8 mouse cellular contexts compared by ENCODE assay signal in the genomic region with DNA sequence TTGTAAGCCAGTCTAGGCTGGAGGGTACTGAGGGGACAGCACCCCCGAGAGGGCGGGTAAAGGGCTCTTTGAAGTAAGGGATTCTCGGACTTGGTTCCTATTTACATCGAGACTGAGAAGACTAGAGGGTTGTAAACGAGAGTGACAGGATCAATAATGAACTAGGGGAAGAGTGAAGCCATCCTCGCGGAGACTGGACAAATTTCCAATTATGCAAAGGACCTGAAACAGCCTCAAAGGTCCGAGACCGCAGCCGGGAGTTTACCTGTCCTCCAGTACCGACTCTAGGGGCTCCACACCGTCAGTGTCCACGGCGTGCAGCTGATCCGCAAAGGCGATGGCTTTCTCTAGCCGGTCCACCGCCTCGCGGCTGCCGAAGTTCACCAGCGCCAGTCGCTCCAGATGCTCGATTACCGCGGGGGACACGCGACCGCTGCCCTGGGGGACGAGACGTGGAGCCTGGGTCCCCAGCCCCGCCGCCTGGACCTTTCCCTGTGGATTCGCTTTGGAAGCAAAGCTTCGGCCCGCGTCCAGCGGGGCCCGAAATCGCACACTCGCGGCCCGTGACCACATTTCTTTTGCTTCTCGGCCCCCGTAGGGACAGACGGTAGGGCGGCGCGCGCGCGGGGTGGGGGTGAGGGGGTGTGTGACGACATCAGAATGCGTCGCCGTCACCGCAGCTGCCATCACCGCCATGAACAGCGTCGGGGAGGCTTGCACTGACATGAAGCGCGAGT. TPM values are rescaled to one million over a fixed set of nuclear protein-coding genes. Genes with fewer than 3 reads are reported as not detected.
A peak's percentile ranks its signal among the peaks of the same experiment; 100 is the strongest.
DNase-seq lines count a peak whose midpoint lies in the region; ATAC-seq lines count a peak whose summit lies in the region.

Gene Gatc, minus strand, starts transcription at position 602 of the 737 bp plus-strand sequence.
Gene Triap1, plus strand, starts transcription at position 649 of the 737 bp plus-strand sequence.

- H3K4me1 ChIP-seq in forebrain, embryonic 10.5 days: peaks cover 29% of the 10 kb centered on the region
- H3K4me1 ChIP-seq in heart, embryonic 14.5 days (ENCODE audit: control insufficient read depth in 2 of 2, insufficient read depth in 2 of 2, low read length in 2 of 2): peaks cover 2 to 16% of the 10 kb centered on the region in 2 experiments
- H3K4me1 ChIP-seq in liver, embryonic 13.5 days (replicated peaks): peaks cover 61% of the 10 kb centered on the region
- H3K4me1 ChIP-seq in stomach, embryonic 15.5 days: peaks cover 6% of the 10 kb centered on the region; the same call in 1 of the 2 replicates

- peak within 1 kb of the TSS; percentile 92 for H3K9ac ChIP-seq in heart, embryonic 14.5 days (ENCODE audit: low read length)
- H3K9ac ChIP-seq in liver, embryonic 13.5 days: peak within 1 kb of the TSS; percentile 94
- H3K9ac ChIP-seq in stomach, embryonic 15.5 days: peak within 1 kb of the TSS; percentile 85

- peak; percentile 85 for ATAC-seq in CD4-positive, CD25-positive, alpha-beta regulatory T cell, adult 4 months
- ATAC-seq in heart, embryonic 14.5 days (ENCODE audit: insufficient number of reproducible peaks, insufficient read depth, low FRiP score, low read depth): peak; percentile 87
- peak; percentile 89 for ATAC-seq in liver, embryonic 13.5 days (ENCODE audit: low read depth)
- ATAC-seq in stomach, embryonic 15.5 days (ENCODE audit: insufficient read depth, low FRiP score, low read depth): peak; percentile 88

- H3K36me3 ChIP-seq in forebrain, embryonic 10.5 days (replicated peaks): peaks cover 67% of the 10 kb centered on the region
- H3K36me3 ChIP-seq in heart, embryonic 14.5 days (ENCODE audit: control insufficient read depth, insufficient read depth, low read length): peaks cover 45% of the 10 kb centered on the region
- peaks cover 63% of the 10 kb centered on the region for H3K36me3 ChIP-seq in liver, embryonic 13.5 days
- H3K36me3 ChIP-seq in stomach, embryonic 15.5 days: peaks cover 34% of the 10 kb centered on the region

- peak within 1 kb of the TSS; percentile 82 for H3K4me3 ChIP-seq in forebrain, embryonic 10.5 days
- peak within 1 kb of the TSS; percentile 91 to 94 for H3K4me3 ChIP-seq in heart, embryonic 14.5 days (ENCODE audit: control insufficient read depth in 1 of 2, insufficient read depth in 1 of 2, low read depth in 1 of 2, low read length in 2 of 2)
- peak within 1 kb of the TSS; percentile 88 for H3K4me3 ChIP-seq in liver, embryonic 13.5 days (replicated peaks)
- peak within 1 kb of the TSS; percentile 91 for H3K4me3 ChIP-seq in stomach, embryonic 15.5 days (replicated peaks)

- under 1% methylated on average over 62 of the region's 62 CpGs for WGBS in forebrain, embryonic 10.5 days
- WGBS in heart, embryonic 14.5 days: under 1% methylated on average over 62 of the region's 62 CpGs
- WGBS in liver, embryonic 13.5 days (ENCODE audit: insufficient replicate concordance): under 1% methylated on average over 62 of the region's 62 CpGs
- WGBS in stomach, embryonic 15.5 days: under 1% methylated on average over 62 of the region's 62 CpGs

- peak; percentile 81 for DNase-seq in c-Kit-positive CD71-negative TER-119-negative erythroid progenitor cells, embryonic 14.5 days (ENCODE audit: low read depth)
- DNase-seq in forebrain, embryonic 10.5 days (ENCODE audit: extremely low spot score, low spot score): peak; percentile 92
- peak; percentile 92 for DNase-seq in kidney, postnatal 14 days
- peak; percentile 82 for DNase-seq in liver, embryonic 13.5 days
- peak; percentile 93 for DNase-seq in neural tube, embryonic 10.5 days (ENCODE audit: extremely low spot score, low spot score)

- H3K27ac ChIP-seq in forebrain, embryonic 10.5 days: peak within 1 kb of the TSS; percentile 92
- peak within 1 kb of the TSS; percentile 76 to 81 for H3K27ac ChIP-seq in heart, embryonic 14.5 days (replicated peaks in 1 of 2; ENCODE audit: control insufficient read depth in 1 of 2, insufficient read depth in 1 of 2, low read depth in 2 of 2, low read length in 2 of 2)
- H3K27ac ChIP-seq in liver, embryonic 13.5 days: peak within 1 kb of the TSS; percentile 90
- peak within 1 kb of the TSS; percentile 86 for H3K27ac ChIP-seq in stomach, embryonic 15.5 days

- H3K27me3 ChIP-seq in forebrain, embryonic 10.5 days (ENCODE audit: poor library complexity, severe bottlenecking): no peaks in the 10 kb centered on the region
- no peaks in the 10 kb centered on the region for H3K27me3 ChIP-seq in heart, embryonic 14.5 days (ENCODE audit: control insufficient read depth, insufficient read depth, low read length)
- no peaks in the 10 kb centered on the region for H3K27me3 ChIP-seq in liver, embryonic 13.5 days
- no peaks in the 10 kb centered on the region for H3K27me3 ChIP-seq in stomach, embryonic 15.5 days (replicated peaks)

- H3K4me2 ChIP-seq in heart, embryonic 14.5 days (ENCODE audit: low read length): peak within 1 kb of the TSS; percentile 87
- peak within 1 kb of the TSS; percentile 85 for H3K4me2 ChIP-seq in liver, embryonic 13.5 days
- H3K4me2 ChIP-seq in stomach, embryonic 15.5 days: peak within 1 kb of the TSS; percentile 62

- H3K9me3 ChIP-seq in forebrain, embryonic 10.5 days: no peaks in the 10 kb centered on the region
- H3K9me3 ChIP-seq in heart, embryonic 14.5 days (ENCODE audit: control insufficient read depth, low read length): no peaks in the 10 kb centered on the region
- H3K9me3 ChIP-seq in liver, embryonic 13.5 days (replicated peaks): no peaks in the 10 kb centered on the region
- no peaks in the 10 kb centered on the region for H3K9me3 ChIP-seq in stomach, embryonic 15.5 days

RNA-seq across cellular contexts. Expression of gene Gatc, which starts in this region (rescaled TPM):
- 10 to 100 TPM; 11.8 to 13.6 TPM for polyA plus RNA-seq in CD4-positive, CD25-positive, alpha-beta regulatory T cell, adult 4 months (2017; shearing (Covaris generic))
- polyA plus RNA-seq in forebrain, embryonic 10.5 days (2016; fragmentation: Nextera tagmentation; extraction: Ambion mirVana): 37.6 and 40.2 TPM in 2 replicates
- 28.3 and 29.1 TPM in 2 replicates for polyA plus RNA-seq in heart, embryonic 14.5 days (2014; fragmentation: Nextera tagmentation; extraction: Ambion mirVana)
- polyA plus RNA-seq in liver, embryonic 13.5 days (2015; fragmentation: Nextera tagmentation; extraction: Ambion mirVana): 13.0 and 19.0 TPM in 2 replicates
- polyA plus RNA-seq in stomach, embryonic 15.5 days (2015; fragmentation: Nextera tagmentation; extraction: Ambion mirVana): 23.0 and 26.6 TPM in 2 replicates

RNA-seq across cellular contexts. Expression of gene Triap1, which starts in this region (rescaled TPM):
- 10 to 100 TPM; 50.6 to 54.3 TPM for polyA plus RNA-seq in CD4-positive, CD25-positive, alpha-beta regulatory T cell, adult 4 months (2017; shearing (Covaris generic))
- polyA plus RNA-seq in forebrain, embryonic 10.5 days (2016; fragmentation: Nextera tagmentation; extraction: Ambion mirVana): 56.6 and 57.7 TPM in 2 replicates
- 42.9 and 47.6 TPM in 2 replicates for polyA plus RNA-seq in heart, embryonic 14.5 days (2014; fragmentation: Nextera tagmentation; extraction: Ambion mirVana)
- polyA plus RNA-seq in liver, embryonic 13.5 days (2015; fragmentation: Nextera tagmentation; extraction: Ambion mirVana): 40.4 and 41.5 TPM in 2 replicates
- 52.0 and 58.1 TPM in 2 replicates for polyA plus RNA-seq in stomach, embryonic 15.5 days (2015; fragmentation: Nextera tagmentation; extraction: Ambion mirVana)

Comparison
In these comparisons a context has a peak if more than half of its experiments do, and no peak if none do; other contexts are left out.
1. Peak in every context shown above with its lines: DNase-seq, ATAC-seq, H3K4me3 ChIP-seq and H3K27ac ChIP-seq.